1 mouse cellular context compared by ENCODE assay signal in genomic region chr16:97977277-97977676, GRCm38 (mm10).
A peak's percentile ranks its signal among the peaks of the same experiment; 100 is the strongest.
TF ChIP-seq lines count a peak whose summit lies in the region.

No protein-coding gene starts in this region.

TF ChIP-seq in MEL, 35 proteins besides CTCF, POLR2A, EP300 and RAD21 (continued from another document):
- TF ChIP-seq USF2 (IDR thresholded peaks at IDR 0.05; ENCODE audit: borderline replicate concordance in 1 of 2, insufficient read depth in 1 of 2, low read depth in 1 of 2, low read length in 2 of 2) (no peak), TBP (IDR thresholded peaks at IDR 0.05; ENCODE audit: low read depth, low read length) (no peak), GATA1 (IDR thresholded peaks at IDR 0.05; ENCODE audit: low read depth, low read length) (peak; percentile 45; the same call in 1 of the 2 replicates), MEF2A (IDR thresholded peaks at IDR 0.05; ENCODE audit: extremely low read depth, insufficient replicate concordance, low read depth, low read length, poor library complexity, severe bottlenecking) (no peak), ZKSCAN1 (IDR thresholded peaks at IDR 0.05; ENCODE audit: low read depth, low read length) (no peak), MAX (IDR thresholded peaks at IDR 0.05; ENCODE audit: low read length) (peak; percentile 64), MAFK (IDR thresholded peaks at IDR 0.05; ENCODE audit: borderline replicate concordance, low read depth, low read length) (no peak), ZMIZ1 (IDR thresholded peaks at IDR 0.05; ENCODE audit: low read depth, low read length) (no peak), ETS1 (IDR thresholded peaks at IDR 0.05; ENCODE audit: low read depth, low read length) (peak; percentile 96), MXI1 (IDR thresholded peaks at IDR 0.05; ENCODE audit: low read depth, low read length) (peak; percentile 59; the same call in 1 of the 2 replicates), CHD1 (IDR thresholded peaks at IDR 0.05; ENCODE audit: low read depth, low read length) (no peak), NELFE (IDR thresholded peaks at IDR 0.05; ENCODE audit: low read depth, low read length) (no peak), SIN3A (IDR thresholded peaks at IDR 0.05; ENCODE audit: low read length) (peak; percentile 33; the same call in 1 of the 2 replicates), TCF12 (IDR thresholded peaks at IDR 0.05; ENCODE audit: low read depth, low read length) (peak; percentile 81; the same call in 1 of the 2 replicates), UBTF (IDR thresholded peaks at IDR 0.05; ENCODE audit: borderline replicate concordance, insufficient read depth, low read depth, low read length) (no peak), GABPA (IDR thresholded peaks at IDR 0.05; ENCODE audit: low read depth, low read length) (no peak), USF1 (IDR thresholded peaks at IDR 0.05; ENCODE audit: low read depth, low read length) (no peak; the same call in 1 of the 2 replicates), ELF1 (IDR thresholded peaks at IDR 0.05; ENCODE audit: low read depth, low read length) (no peak), RCOR1 (IDR thresholded peaks at IDR 0.05; ENCODE audit: low read depth, low read length) (no peak), NRF1 (IDR thresholded peaks at IDR 0.05; ENCODE audit: insufficient read depth, low read depth, low read length, poor library complexity, severe bottlenecking) (no peak), BHLHE40 (IDR thresholded peaks at IDR 0.05; ENCODE audit: borderline replicate concordance, low read depth, low read length) (no peak), ZC3H11A (IDR thresholded peaks at IDR 0.05; ENCODE audit: low read depth, low read length) (no peak), KAT2A (conservative IDR thresholded peaks at IDR 0.05; ENCODE audit: low read depth, low read length) (no peak), E2F4 (IDR thresholded peaks at IDR 0.05; ENCODE audit: borderline replicate concordance, low read depth, low read length) (no peak), ZNF384 (IDR thresholded peaks at IDR 0.05; ENCODE audit: low read depth, low read length) (no peak), MYB (IDR thresholded peaks at IDR 0.05; ENCODE audit: low read depth, low read length) (peak; percentile 22; the same call in 1 of the 2 replicates), CHD2 (IDR thresholded peaks at IDR 0.05; ENCODE audit: low read length) (no peak), SMC3 (IDR thresholded peaks at IDR 0.05; ENCODE audit: low read depth, low read length) (no peak), HCFC1 (IDR thresholded peaks at IDR 0.05; ENCODE audit: low read depth, low read length) (no peak)
